Mouse (Mus musculus): Measurements from ENCODE around the gene Dffa. TPM values are rescaled to one million over a fixed set of nuclear protein-coding genes. Genes with fewer than 3 reads are reported as not detected.
"Not testable (repeated sequence)": the region's sequence is repeated elsewhere in the genome, so short reads cannot be mapped to it uniquely, and the experiment has no call there.

Dffa gene
- total RNA-seq, 2 experiments from 2014 or later = 19.4 to 20.0 TPM

DNA sequence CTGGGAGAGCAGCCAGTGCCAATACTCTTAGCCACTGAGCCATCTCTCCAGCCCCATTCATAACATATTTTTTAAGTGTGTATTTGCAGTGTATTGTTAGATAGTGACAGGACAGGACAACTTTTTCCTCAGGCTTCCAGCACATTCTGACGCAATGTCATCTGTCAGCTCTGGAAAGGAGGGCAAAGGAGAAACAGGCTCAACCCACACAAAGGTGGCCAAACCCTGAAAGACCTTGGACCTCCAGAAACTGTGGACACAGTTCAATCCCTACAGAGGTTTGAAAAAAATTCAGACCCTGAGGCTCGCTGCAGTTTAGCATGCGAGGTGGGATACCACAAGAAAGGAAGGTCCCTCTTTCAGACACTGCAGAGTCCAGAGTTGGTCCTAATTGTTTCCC lies 6.0 kb upstream of the Dffa start:
- ATAC-seq (replicated peaks; ENCODE audit: poor library complexity) = no peak

DNA sequence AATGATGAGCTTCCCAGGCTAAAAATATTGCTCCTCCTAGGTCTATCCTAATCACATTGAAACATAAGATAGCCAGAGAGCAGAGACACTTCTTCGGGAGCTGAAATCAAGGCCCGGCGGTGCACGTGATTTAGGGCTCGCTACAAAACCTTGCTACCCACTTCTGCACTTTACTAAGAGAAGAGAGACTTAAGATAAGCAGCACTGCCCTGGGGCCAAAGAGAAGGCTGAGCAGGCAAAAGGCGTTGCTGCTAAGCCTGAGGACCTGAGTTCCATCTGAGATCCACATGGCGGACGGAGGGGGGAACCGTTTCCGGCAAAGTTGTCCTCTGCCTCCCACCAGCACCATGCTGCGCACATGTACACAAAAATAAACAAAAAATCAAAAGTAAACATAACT lies 5.4 kb upstream of the Dffa start:
- ATAC-seq (replicated peaks; ENCODE audit: poor library complexity) = peak; percentile 27; the same call in 1 of the 2 replicates

DNA sequence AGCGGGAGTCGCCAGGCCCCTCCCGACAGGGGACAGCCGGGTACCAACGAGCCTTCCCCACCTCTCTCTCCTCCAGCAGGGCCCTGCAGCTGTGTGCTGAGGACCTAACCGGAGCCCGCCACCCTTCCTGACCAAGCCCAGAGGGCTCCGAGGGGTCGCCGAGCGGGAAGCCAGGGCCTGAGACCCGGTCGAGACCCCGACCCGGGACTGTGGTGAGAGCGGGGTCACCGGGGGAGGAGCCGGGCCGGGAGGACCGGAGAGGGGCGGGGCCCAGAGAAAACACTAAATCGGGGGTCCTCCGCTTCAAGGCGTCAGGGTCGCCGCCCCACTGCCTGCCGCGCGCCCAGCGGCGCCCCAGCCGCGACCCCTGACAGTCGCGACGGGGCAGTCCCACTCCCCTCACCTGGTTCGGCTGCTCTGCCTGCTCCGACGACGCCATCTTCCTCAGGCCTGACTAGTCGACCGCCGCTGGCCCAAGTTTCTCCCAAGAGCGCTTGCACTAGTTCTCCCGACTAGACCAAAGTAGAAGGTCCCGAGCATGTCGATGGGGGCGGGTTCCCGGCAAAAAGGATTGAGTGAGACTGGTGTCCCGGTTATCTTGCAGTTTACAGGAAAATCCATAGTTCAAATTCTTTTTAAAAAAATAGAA lies 4.5 kb upstream of the Dffa start, which contains the start of gene Pex14:
TSS of gene Pex14 (minus strand) at position 508 of the 649 bp plus-strand sequence.
- ATAC-seq (replicated peaks; ENCODE audit: poor library complexity) = peak; percentile 85

DNA sequence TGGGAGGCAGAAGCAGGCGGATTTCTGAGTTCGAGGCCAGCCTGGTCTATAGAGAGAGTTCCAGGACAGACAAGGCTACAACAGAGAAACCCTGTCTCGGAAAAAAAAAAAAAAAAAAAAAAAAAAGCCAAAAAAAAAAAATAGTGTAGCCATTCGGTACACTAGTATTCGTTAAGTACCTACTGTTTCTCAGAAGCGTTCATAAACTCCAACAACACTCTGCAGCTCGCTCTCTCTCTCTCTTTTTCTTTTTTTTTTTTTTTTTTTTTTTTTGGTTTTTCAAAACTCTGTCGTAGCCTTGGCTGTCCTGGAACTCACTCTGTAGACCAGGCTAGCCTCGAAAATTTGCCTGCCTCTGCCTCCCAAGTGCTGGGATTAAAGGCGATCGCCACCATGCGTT lies 3.5 kb upstream of the Dffa start:
- ATAC-seq (replicated peaks; ENCODE audit: poor library complexity) = not testable (repeated sequence)

DNA sequence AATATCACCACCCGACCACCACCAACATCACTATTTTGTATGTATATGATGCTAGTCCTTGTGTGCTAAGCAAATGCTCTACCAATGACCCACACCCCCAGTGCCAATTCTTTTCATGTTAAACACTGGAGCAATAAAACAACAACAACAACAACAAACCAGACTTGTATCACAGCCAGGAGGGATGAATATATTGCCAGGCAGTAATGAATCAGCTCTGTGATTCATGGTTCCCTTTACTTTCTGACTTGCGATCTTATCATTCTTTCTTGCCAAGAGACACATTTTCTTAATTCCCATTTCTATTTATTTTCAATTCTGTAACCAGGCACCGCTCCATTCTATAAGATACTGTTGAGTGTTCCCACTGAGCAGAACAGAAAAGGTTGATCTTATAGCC lies 2.5 kb upstream of the Dffa start:
- no peak for ATAC-seq (replicated peaks; ENCODE audit: poor library complexity)

DNA sequence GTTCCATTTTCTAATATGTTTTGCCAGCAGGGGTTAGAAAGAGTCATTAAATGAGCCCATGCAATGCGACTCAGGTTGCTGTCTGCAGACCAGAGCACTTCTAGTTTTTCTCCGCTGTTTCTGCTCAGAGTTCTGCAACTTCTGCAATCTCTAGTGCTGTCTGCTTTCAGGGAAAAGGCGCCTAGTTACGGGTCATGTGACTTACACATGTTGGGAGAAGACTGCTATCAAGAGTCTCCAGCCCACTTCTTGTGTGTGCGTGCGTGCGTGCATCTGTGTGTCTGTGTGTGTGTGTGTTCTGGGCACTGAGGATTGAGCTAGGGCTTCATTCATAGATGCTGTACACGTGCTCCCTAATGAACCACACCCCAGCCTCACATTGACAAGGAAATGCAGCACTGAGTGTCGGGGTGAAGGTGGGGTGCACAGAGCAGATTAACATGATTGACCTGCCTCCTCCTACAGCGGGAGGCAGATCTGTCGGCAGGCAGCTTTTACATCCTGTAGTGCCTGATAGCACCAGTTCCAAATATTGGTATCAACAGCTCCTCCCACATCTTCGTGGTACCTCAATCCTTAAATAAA lies 16.1 kb downstream of the Dffa start:
- peak; percentile 84 for ATAC-seq (replicated peaks; ENCODE audit: poor library complexity)

DNA sequence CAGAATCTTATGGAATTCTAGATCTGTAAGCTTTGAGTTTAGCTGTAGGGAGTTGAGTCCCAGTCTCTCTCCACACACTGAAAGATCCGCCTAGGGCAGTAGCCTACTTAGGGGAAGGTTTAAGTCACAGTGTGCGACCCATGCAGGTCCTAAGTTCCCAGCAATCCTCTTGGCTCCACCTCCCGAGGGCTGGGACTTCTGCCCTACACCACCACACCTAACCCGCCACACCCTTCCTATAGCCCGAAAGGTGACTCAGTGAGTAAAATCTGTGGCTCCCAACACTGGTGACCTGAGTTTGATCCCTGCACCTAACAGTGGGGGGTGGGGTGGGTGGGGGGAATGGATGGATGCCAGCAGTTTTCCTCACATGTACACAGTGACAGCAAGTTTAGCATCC lies 19.5 kb downstream of the Dffa start:
- ATAC-seq (replicated peaks; ENCODE audit: poor library complexity) = no peak

DNA sequence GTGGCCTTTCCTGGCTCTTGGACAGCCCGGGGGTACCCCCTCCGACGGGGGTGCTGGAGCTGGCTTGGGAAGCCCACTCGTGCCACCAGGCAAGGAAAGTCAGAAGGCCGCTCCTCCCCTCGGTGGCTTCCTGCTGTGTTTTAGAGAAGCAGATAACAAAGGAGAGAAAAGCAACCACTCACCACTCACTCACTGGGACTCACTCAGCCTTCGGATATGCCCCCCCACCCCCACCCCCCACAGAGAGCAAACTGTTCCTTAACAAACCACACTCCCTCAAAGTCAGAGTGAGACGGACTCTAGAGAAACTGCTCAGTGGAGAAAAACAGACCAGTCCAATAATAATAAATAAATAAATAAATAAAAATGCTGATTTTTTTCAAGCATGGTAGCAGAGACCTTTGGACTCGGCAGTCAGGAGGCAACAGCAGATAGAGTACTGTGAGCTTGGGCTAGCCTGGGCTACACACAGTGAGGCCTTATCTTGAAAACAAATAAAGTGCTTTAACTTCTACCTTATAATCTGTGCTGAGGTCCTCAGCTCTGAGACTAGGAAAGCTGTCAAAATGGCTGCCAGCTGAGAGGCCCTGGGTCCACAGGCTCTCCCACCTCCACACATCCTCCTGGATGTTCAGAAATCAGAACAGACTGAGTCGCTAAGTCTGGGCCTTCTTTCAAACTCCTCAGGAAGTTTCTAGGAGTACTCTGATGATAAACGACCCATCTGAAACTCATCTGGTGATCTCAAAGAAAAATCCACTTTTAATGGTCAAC lies 21.6 kb downstream of the Dffa start:
- ATAC-seq (replicated peaks; ENCODE audit: poor library complexity) = no peak

DNA sequence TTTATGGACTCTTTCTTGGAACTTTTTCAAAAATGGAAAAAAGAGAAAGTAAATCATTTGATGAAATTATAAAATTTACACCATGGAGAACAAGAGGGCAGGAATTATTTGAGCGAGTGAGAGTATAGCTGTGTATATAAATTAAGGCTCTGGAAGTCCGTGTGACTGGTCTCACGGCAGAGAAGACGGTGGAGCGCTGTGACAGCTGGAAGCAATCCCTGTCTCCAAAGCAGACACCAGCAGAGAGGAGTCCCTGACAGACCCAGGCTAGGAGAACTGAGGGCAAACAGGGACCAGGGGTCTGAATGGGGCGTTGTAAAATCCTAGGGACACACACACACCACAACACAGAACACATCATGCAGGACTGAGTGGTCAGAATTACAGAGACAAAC lies 22.2 kb downstream of the Dffa start:
- ATAC-seq (replicated peaks; ENCODE audit: poor library complexity) = no peak

DNA sequence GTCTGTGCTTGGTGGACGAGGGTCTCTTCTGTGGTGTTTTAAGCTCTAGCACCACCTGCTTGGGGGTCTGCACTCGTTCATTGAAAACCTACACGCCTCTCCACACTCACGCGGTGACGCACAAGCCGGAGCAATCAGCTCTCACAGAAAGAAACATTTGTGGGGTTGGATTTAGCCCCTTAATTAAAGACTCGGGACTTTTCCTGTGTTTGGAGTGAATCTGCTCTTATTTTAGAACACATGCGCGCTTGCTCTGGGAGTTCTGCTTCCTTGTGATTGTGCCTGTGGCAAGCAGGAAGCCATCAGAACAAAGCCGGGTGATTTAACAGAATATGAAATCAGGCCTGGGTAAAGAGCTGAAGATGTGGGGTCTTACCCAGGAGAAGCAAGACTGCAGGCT lies 22.7 kb downstream of the Dffa start, which contains the start of gene Cort:
TSS of gene Cort (minus strand) at position 101 of the 400 bp plus-strand sequence.
- ATAC-seq (replicated peaks; ENCODE audit: poor library complexity) = no peak

DNA sequence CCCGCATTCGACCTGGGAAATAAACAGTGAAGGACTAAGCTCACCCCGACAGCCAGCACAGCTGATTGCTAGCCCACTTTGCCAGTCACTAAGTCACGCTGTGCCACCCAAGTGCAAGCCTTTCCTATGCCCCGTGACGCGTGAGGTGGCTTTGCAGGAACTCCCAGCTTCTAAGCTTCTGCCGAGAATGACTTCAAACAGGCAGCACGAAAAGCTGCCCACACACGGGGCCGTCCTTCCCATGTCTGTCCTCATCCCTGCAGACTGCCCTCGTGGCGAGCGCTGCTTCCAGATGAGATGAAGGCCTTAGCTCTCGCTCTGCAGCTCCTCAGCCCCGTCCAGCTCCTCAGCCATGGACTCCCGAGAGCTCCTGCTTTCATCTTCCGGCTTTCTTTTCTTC lies 24.5 kb downstream of the Dffa start:
- no peak for ATAC-seq (replicated peaks; ENCODE audit: poor library complexity)

DNA sequence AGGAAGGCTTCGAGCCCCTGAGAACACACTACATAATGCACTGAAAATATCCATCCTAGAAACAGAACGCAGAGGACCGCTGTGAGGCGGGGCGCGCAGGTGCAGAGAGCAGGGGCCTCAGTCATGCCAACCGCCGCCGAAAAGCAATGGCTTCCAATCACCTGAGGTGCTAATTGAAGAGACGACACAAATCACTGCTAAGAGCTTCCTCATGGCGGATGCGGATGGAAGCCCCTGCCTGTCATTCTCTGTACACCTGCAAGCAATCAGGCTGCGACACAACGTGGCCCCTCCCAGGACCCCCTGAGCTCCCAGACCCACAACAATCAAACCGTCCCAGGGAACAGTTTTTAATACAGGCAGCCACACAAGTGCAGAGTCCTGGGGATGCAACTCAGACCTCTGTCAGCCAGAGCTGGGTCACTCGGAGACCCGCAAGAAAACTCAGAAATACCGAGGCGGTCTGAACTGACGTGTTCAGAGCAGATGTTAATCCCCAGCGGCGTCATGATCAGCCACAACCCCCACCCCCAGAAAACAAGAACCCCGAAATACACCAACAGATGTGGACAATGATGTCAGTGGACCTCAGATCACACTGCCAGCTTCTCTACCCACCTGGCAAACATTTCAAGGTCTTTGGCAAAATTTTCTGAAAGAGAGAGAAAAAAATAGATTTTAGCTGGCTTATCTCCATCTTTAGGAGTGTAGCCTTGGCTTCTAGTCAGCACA lies 27.2 kb downstream of the Dffa start:
- ATAC-seq (replicated peaks; ENCODE audit: poor library complexity) = no peak

DNA sequence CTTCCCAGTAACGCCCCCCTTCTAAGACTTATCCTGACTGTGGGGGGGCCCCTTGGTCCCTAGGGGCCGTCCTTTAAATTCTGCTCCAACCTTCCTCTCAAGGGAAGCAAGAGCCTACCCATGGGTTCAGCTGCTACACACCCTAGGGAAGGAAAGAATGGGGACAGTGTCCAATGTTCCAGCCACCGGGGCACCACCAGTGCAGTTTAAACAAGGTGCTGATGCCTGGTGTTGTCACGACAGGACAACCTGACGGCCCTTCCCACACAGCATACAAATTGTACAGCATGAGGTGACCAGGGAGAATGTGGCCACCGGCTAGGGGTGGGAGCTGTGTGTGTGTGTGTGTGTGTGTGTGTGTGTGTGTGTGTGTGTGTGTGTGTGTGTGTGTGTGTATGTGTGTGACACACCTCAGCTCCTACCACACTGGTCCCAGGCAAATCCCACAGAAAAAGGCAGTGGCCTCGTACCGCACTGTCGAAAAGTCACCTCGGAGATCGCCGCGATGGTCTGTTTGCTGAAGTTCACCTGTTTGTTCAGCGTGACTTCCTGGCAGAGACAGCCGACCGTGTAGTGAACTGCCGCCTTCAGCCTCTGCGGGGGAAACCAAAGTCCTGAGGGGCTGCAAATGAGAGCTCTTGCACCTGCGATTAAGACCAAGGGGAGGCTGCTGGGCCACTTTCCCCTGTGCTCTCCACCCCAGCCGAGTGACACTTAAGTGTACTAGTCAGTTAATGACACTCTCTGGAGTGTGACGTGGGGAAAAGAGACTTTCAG lies 28.0 kb downstream of the Dffa start:
- no peak for ATAC-seq (replicated peaks; ENCODE audit: poor library complexity)

DNA sequence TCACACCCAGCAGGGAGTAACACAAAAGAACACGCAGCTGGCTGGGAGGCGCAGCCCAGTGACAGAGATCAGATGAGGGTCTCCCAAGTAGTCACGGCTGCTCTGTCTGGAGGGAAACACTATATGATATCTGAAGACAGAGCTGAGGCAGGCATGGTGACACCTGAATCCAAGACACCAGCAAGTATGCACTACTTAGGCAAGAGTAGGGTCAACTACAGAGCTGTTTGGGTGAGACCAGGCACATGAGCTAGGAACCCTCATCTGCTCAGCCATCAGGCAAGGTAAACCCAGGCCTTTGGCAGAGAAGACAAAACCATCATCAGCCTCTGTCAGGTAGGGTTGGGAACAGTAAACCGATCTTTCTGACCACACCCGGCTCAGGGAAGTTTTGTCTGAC lies 29.4 kb downstream of the Dffa start:
- no peak for ATAC-seq (replicated peaks; ENCODE audit: poor library complexity)

DNA sequence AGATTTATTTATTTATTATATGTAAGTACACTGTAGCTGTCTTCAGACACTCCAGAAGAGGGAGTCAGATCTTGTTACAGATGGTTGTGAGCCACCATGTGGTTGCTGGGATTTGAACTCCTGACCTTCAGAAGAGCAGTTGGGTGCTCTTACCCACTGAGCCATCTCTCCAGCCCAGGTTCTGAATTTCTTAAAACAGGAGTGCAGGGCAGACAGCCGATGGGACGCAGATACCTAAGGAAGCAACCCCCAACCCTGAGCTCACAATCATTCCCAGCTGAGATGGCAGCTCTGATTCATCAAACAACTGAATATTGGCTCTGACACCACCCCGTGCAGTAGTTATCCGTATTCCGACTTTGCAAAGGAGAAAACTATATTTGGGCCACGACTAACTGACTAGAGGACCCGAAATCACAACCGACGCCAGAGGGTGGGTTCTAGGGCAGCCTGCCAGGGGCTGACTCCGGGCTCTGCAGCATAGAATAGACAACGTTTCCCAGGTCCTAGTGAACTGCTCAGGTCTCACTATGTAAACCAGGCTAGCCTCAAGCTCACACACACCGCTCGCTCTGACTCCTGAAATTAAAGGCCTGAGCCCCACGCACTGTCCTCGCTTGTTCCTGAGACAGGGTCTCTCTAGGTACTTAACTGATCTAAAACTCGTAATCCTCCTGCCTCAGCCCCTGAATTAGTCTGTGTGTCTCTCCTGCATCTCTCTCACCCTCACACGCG lies 32.3 kb downstream of the Dffa start:
- no peak for ATAC-seq (replicated peaks; ENCODE audit: poor library complexity)

DNA sequence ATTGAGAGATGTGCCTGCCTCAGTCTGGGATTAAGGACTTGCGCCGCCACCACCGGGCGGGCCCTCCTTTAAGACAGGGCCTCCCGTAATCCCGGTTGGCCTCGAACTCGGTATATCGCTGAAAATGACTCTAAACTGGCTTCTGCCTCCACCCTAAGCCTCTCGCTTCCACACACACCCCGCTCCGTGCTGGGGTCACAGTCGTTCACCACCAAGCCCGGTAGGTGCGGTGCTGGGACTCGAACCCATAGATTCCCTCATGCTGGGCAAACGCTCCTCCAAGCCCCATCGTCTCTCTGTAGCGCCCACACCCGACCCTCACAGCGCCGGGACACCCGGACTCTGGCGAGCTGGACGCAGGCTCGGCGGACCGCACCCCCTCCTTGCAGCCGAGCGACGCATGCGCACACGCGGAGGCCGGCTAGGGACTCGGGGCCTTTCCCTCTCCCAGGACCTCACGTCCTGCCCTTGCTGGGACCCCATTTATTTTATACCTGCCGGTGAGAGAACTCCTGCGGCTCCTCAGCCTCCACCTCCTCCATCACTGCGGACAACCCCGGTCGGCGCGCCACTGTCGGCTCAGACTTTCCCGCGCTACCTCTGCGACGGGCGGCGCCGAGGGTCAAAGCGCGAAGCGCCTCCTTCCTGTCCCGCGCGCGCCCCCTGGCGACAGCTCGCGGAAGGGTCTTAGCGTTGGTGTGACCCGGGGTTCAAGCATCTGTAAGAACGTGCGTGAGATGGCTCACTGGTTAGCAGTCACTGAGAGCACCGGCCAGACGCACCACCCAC lies 33.2 kb downstream of the Dffa start, which contains the start of gene Cenps:
TSS of gene Cenps (minus strand) at position 648 of the 789 bp plus-strand sequence.
- peak; percentile 94 for ATAC-seq (replicated peaks; ENCODE audit: poor library complexity)

DNA sequence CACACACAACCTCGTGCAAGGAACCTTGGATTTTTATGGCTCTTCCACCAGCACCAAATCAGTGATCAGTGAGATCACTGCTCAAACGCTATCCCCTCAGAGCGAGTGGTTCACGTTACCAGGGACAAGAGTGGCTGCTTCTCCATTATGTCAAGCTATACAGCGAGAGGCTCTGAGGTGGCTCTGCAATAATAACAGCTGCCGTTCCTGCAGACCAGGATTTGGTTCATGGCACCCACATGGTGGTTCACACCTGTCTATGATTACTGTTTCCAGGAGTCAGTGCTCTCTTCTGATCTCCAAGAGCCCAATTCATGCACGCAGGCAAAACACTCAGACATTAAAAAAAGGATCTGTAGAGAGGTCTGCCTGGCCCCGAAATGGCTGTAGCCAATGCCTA lies 34.6 kb downstream of the Dffa start:
- no peak for ATAC-seq (replicated peaks; ENCODE audit: poor library complexity)

DNA sequence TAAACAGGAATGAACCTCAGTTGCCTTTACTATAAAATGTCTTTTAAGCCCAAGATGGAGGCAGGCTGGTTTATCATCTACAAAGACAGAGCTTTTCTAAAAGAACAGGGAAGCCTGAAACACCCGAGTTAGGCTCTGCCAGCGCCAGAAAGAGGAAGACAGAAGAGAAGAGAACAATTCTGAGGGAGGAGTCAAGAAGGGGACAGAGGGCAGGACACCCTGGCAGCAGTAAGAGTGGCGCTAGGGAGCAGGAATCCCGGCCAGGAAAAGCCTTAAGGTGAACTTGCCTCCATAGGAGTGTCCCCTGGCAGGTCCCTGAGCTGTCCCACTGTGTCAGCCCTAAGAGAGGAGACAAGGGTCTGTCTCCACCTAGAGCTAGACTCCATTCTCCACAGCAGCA lies 39.6 kb downstream of the Dffa start:
- peak; percentile 47 for ATAC-seq (replicated peaks; ENCODE audit: poor library complexity)

DNA sequence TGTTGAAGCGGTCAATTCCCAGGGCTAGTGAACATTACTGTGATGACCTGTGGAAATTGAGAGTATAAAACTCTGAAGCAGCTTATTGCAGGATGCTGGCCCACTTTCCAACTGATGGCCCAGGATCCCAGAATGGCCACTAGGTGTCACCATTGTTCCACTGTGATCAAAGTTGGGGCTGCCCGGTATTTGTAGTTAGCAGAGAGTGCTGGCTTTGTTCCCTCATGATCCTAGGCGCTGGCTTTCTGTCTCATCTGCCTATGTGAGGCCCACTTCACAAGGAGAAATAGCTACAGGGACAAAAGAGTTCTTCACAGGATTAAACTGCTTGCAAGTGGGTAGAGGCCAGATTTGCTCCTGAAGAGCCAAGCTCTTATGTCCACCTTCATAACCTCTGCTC lies 40.5 kb downstream of the Dffa start:
- ATAC-seq (replicated peaks; ENCODE audit: poor library complexity) = peak; percentile 95

Measured in megakaryocyte progenitor cell, adult 5-6 weeks (primary cell).